Mouse (Mus musculus): ENCODE results near the gene Ccdc148. TPM values are rescaled to one million over a fixed set of nuclear protein-coding genes. Genes with fewer than 3 reads are reported as not detected.

Gene Ccdc148
- polyA plus RNA-seq, 1 experiment from 2014 or later: 0.39 TPM

DNA sequence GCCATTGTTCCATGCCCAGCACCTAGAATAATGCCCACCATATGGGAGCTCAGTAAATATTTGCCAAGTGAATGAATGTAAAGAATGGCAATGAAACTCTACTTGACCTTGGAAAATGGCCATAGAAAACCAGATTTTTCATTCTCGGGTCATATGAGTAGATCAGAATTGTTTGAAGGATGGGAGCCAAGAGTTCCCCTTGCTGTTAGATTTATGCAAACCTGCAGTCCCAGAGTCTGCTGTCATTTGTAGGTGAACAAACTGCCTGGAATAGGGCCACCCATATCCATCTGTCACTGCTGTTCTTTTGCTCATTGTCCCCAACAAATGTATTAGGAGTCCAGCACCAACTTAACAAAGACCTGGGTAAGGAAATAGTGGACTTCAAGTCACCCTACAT is 377.0 kb downstream of the Ccdc148 start:
- H3K4me2 ChIP-seq (ENCODE audit: low read depth, low read length): no peak overlapping the region
- H3K27ac ChIP-seq (replicated peaks; ENCODE audit: low read depth, low read length): no peak overlapping the region
- ATAC-seq (replicated peaks; ENCODE audit: insufficient number of reproducible peaks, low FRiP score, low TSS enrichment, low read depth): no peak
- H3K27me3 ChIP-seq (ENCODE audit: control insufficient read depth, insufficient read depth, low read length): no peaks in the 10 kb centered on the region
- H3K36me3 ChIP-seq (replicated peaks; ENCODE audit: control insufficient read depth, insufficient read depth, low read depth, low read length): no peaks in the 10 kb centered on the region
- H3K9me3 ChIP-seq (replicated peaks; ENCODE audit: control insufficient read depth, low read length): no peaks in the 10 kb centered on the region
- no peak overlapping the region for H3K9ac ChIP-seq (replicated peaks; ENCODE audit: low read length)
- H3K4me3 ChIP-seq (ENCODE audit: low read depth, low read length): no peak overlapping the region
- DNase-seq (ENCODE audit: low spot score): no peak
- 84% methylated on average over 1 of the region's 1 CpGs for WGBS
- H3K4me1 ChIP-seq (ENCODE audit: control insufficient read depth, insufficient read depth, low read length): no peaks in the 10 kb centered on the region

DNA sequence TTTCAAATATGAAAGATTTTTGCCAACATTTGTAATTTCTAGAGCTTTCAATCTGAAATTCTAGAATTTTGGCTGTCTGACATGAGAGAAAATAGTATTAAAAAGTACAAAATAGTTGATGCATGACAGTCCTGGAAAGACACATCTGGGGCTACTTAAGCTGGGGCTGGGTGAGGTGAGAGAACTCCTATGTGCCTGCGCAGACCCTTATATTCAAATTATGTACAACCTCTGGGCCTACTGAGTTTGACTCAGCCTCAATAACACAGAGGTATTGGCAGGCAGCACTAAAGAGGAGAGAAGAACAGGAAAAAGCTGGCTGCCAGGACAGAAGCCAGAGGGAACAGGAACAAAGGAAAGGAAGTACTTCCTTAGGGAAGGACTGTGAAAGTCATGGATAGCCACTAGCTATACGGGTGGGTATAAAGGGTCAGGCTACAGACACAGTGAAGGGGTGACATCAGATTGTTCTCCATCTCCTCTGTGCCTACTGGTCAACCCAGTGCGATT is 381.4 kb downstream of the Ccdc148 start:
- Histone ChIP-seq H3K27me3 (ENCODE audit: control insufficient read depth, insufficient read depth, low read length) (no peaks in the 10 kb centered on the region), H3K27ac (replicated peaks; ENCODE audit: low read depth, low read length) (no peak overlapping the region), H3K36me3 (replicated peaks; ENCODE audit: control insufficient read depth, insufficient read depth, low read depth, low read length) (no peaks in the 10 kb centered on the region), H3K4me2 (ENCODE audit: low read depth, low read length) (no peak overlapping the region), H3K4me3 (ENCODE audit: low read depth, low read length) (no peak overlapping the region), H3K9ac (replicated peaks; ENCODE audit: low read length) (no peak overlapping the region), H3K9me3 (replicated peaks; ENCODE audit: control insufficient read depth, low read length) (no peaks in the 10 kb centered on the region), H3K4me1 (ENCODE audit: control insufficient read depth, insufficient read depth, low read length) (no peaks in the 10 kb centered on the region)
- DNase-seq (ENCODE audit: low spot score) (no peak), ATAC-seq (replicated peaks; ENCODE audit: insufficient number of reproducible peaks, low FRiP score, low TSS enrichment, low read depth) (no peak)
- 80% methylated on average over 3 of the region's 3 CpGs for WGBS

DNA sequence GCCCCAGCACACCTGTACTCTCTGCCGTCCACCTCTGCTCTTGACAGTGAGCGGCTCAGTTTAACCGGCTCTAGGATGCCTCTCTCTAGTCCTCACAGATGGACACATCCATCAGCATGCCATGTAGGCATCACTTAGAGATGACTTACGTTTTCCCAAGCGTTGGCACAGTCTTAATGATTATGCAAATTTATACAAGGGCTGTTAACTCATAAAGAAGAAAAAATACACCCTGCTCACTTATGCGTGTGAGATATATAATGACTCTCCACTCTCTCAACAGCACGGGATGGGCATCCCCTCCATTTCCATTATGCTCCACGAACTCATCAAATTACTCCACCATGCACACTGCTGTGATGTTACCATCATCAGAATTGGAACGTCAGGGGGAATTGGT is 386.6 kb downstream of the Ccdc148 start:
- Histone ChIP-seq H3K9ac (replicated peaks; ENCODE audit: low read length) (no peak overlapping the region), H3K27ac (replicated peaks; ENCODE audit: low read depth, low read length) (no peak overlapping the region), H3K4me3 (ENCODE audit: low read depth, low read length) (no peak overlapping the region), H3K4me1 (ENCODE audit: control insufficient read depth, insufficient read depth, low read length) (no peaks in the 10 kb centered on the region), H3K27me3 (ENCODE audit: control insufficient read depth, insufficient read depth, low read length) (no peaks in the 10 kb centered on the region), H3K9me3 (replicated peaks; ENCODE audit: control insufficient read depth, low read length) (no peaks in the 10 kb centered on the region), H3K4me2 (ENCODE audit: low read depth, low read length) (no peak overlapping the region), H3K36me3 (replicated peaks; ENCODE audit: control insufficient read depth, insufficient read depth, low read depth, low read length) (no peaks in the 10 kb centered on the region)
- DNase-seq (ENCODE audit: low spot score) (no peak), ATAC-seq (replicated peaks; ENCODE audit: insufficient number of reproducible peaks, low FRiP score, low TSS enrichment, low read depth) (no peak)
- WGBS: 88% methylated on average over 9 of the region's 9 CpGs

Other genes with a start within 250 kb of the Ccdc148 start
- gene Pkp4, start 167 bp upstream of the Ccdc148 start, polyA plus RNA-seq (2014; fragmentation: Nextera tagmentation; extraction: Ambion mirVana): 17.4 and 19.3 TPM in 2 replicates

Data from embryonic facial prominence, embryonic 11.5 days (tissue).